Mouse (Mus musculus): ENCODE measurements around the gene Chchd3.

Gene Chchd3

DNA sequence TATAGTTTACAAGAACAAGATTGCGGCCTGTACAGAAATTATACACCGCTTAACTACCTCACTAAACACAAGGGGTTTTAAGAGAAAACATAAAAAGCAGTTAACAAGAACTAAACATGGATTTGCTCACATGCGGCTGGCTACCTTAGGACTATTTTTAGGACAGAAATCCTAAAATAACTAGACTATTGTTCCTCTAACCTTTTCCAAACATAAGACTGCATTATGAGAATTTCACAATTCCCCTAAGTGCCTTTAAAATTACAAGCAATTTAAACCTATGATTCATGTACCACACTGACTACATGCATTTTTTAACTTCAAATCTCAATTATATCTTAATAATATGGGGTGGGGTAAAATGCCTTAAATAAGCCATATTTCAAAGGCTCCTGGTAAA lies 123.3 kb downstream of the Chchd3 start:
- DNase-seq (ENCODE audit: low read depth in 2 of 2, low spot score in 2 of 2) = no peak

DNA sequence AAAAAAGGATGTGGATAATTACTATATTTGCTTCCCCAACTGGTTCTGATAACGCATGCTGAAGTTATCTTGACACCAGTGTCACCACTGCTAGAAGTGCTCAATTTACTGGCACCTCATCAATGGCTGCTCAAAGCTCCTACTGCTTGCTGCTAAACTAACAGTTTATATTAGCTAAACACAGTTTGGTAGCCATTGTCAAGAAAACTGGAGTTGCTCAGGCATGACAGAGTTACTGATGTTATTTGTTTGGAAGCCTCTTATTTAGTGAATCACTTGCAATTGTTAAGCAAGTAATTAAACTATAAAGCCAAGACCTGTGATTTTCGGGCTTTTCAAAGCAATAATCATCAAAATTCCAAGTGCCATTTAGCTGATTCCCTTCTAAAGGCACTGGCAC lies 123.7 kb downstream of the Chchd3 start:
- no peak for DNase-seq (ENCODE audit: low read depth in 2 of 2, low spot score in 2 of 2)

GRCm38 (mm10) chr6:32935576-32935975 lies 124.5 kb downstream of the Chchd3 start:
- no peak for DNase-seq (ENCODE audit: low read depth in 2 of 2, low spot score in 2 of 2)

DNA sequence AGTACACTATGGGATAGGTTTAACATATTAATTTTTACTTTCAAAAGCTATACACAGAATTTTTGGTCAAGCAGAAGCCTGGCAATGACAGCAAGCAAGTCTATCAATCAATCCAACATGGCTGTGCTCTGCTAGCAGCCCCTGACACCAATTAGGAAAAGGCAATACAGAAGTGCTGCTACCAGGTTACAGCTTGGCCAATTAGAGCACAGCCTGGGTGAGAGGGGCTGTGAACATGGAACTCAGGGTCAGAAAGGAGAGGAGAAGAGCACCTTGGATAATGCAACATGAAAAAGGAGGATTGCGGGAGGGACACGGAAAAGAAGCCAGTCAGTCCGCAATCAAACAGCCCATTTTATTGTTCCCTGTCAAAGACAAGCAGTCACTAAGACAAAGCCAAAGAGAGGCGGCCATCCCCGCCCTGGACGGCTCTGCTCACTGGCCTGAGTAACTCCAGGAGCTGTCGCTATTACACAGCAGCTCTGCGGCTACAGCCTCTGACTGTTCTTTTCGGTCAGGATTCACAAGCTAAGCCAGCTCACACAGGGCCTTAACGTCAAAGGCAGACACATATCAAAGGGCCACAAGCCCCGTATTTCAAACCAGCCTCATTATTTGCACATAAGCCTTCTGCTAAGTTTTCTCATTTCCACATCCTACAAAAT lies 128.8 kb downstream of the Chchd3 start:
- DNase-seq (ENCODE audit: low read depth in 2 of 2, low spot score in 2 of 2) = no peak

DNA sequence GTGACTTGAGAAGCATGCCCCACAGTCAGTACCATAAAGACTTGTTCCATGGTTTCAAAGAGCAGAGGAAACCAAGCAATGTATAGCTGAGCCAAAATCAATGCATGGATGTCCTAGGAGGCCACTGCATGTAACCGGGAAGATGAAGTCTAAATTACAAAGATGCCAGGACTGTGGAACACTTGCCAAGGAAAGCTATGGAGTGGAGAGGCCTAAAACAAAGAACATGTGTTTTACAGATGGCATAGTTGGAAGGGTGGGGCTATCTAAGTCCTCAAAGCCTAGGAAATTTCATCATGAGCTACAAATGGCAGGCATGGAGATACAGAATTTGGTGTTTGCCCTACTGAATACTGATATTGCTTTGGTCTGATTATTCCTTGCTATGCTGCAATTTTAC lies 137.7 kb downstream of the Chchd3 start:
- DNase-seq (ENCODE audit: low read depth in 2 of 2, low spot score in 2 of 2) = no peak

GRCm38 (mm10) chr6:32920091-32920490 lies 140.0 kb downstream of the Chchd3 start:
- DNase-seq (ENCODE audit: low read depth in 2 of 2, low spot score in 2 of 2) = no peak

- DNase-seq (ENCODE audit: low read depth in 2 of 2, low spot score in 2 of 2) = no peak
These were observed 149.4 kb downstream of the Chchd3 start for GRCm38 (mm10) chr6:32910692-32911091.

DNA sequence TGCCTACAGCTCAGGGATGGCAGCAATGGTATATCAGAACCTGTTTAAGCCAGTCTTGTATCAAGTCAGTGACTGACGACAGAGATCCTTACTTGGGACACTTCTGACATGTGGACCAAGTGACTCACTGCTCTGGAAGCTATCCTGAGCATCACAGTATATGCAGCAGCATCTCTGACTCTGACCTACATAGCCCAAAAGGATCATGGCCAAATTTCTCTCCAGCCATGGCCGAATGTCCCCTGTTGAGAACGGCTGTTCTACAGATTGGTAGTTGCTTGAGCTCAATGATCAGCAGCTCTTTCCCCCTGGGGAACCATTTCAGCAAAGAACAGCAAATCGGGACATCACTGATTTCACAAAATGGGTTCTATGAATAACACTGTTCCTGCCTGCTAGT lies 161.0 kb downstream of the Chchd3 start:
- no peak for DNase-seq (ENCODE audit: low read depth in 2 of 2, low spot score in 2 of 2)

DNA sequence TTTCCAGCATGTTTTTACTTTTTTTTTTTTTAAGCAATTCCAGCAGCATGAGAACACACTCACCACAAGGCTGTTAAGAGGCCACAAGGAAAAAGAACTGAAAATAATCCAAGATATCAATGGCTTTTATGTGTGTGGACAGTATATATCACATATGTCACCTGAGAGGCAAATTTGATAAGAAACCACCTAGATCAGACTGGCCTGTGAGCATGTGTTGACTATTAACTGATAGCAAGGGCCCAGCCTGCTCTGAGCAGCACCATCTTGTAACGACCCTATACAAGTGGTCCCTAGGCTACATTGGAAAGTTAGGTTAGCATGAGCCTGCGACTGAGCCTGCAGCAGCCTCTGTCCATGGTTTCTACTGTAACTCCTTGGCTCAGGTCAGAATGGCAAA lies 166.0 kb downstream of the Chchd3 start:
- no peak for DNase-seq (ENCODE audit: low read depth in 2 of 2, low spot score in 2 of 2)

GRCm38 (mm10) chr6:32890726-32891125 lies 169.3 kb downstream of the Chchd3 start:
- no peak for DNase-seq (ENCODE audit: low read depth in 2 of 2, low spot score in 2 of 2)

DNA sequence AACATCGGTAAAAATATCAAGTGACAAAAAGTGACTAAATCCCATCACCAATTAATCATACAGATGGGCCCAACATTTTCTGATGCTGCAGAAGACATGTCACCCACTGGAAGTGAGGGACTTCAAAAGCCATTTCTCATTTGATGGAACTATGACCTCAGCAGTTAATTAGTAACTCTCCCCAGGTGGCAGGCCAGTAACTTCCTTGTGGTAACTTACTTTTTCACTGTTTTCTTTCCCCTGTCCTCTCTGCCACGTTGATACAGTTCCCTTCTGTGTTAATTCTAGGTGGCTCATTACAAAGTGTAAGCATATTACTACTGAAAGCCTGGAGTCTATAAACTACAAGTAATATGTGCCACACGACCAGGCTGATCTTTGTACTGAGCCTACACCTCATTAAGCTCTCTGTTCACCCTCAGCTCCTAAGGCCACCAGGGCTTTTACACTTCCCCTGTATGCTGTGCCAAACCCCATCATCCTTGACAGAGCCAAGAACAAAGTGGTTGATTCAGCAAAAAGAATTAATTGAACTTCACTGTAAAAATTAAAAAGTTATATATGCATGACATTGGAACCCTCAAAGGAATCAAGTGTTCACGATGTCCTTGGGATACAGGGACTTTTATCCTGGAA lies 171.0 kb downstream of the Chchd3 start:
- DNase-seq (ENCODE audit: low read depth in 2 of 2, low spot score in 2 of 2) = no peak

GRCm38 (mm10) chr6:32878586-32878985 lies 181.5 kb downstream of the Chchd3 start:
- no peak for DNase-seq (ENCODE audit: low read depth in 2 of 2, low spot score in 2 of 2)

DNA sequence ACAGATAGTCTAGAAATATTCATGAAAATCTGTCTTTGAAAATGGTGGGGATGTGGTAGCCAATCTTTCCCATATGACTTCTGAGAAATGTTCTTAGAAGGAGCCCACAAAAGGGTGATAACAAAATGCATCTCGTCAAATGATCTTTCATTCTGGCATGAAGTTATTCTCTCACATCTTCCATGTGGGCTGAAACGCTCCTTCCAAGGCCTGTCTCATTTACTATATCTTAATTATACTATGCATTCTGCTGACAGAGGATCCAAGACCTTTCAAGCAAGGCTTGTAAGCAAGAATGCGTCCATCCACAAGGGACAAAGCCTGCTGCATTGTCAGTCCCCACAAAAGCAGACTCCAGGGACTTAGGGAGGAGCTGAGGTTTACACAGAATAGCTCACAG lies 185.9 kb downstream of the Chchd3 start:
- no peak for DNase-seq (ENCODE audit: low read depth in 2 of 2, low spot score in 2 of 2)

DNA sequence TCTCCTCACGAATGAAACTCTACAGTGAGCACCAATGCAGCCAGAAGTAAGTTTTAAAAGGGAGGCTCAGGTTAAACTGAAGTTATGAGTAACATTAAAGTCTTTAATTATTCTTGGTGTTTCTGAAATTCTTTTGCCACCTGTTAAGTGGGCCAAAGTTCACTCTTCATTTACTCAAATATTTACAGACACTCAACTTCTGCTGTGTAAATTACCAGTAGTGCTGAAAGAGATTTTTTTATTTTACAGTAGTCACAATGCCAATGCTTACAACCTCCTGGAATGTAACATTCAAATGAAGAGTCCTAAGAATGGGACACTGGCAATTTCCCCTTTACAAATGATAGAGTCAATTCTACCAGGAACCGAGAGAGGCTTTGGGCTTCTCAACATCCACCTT lies 187.3 kb downstream of the Chchd3 start:
- no peak for DNase-seq (ENCODE audit: low read depth in 2 of 2, low spot score in 2 of 2)

- no peak for DNase-seq (ENCODE audit: low read depth in 2 of 2, low spot score in 2 of 2)
These were observed 209.1 kb downstream of the Chchd3 start for GRCm38 (mm10) chr6:32850960-32851359.

DNA sequence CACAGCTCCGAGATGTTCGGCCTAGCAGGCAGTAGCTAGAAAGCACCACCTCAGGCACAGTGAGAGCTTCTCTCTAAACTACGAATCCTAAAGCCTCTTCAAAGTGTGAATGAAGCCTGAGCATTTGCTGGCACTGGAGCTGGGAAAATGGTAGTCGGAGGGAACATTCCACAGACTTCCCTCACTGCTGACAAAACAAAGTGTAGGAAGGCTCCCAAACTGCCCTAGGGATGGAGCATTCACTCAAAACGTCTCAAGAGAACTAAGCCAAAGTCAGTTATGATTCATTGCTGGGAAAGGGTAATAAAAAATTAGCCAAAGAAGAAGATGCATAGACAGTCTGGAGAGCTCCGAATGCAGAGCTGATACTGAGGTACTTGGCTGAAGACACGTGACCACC lies 211.1 kb downstream of the Chchd3 start:
- DNase-seq (ENCODE audit: low read depth in 2 of 2, low spot score in 2 of 2) = no peak

- no peak for DNase-seq (ENCODE audit: low read depth in 2 of 2, low spot score in 2 of 2)
These were observed 214.6 kb downstream of the Chchd3 start for GRCm38 (mm10) chr6:32845463-32845862.

DNA sequence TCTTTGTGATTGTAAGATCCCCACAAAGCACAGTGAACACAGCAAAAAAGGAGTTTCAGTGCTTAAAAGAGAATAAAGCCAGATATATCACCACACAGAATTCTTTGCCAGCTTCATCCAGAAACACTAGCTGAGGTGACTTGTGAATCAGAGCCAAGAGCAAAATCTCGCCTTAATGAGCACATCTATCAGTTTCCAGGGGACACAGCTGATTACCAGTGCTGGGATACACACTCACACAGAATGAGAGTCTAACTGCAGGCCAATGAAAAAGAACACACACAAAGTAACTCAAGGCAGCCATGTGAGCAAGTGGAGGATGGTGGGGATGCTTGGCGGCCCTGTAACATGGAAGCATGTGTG lies 222.1 kb downstream of the Chchd3 start:
- DNase-seq (ENCODE audit: low read depth in 2 of 2, low spot score in 2 of 2) = no peak

DNA sequence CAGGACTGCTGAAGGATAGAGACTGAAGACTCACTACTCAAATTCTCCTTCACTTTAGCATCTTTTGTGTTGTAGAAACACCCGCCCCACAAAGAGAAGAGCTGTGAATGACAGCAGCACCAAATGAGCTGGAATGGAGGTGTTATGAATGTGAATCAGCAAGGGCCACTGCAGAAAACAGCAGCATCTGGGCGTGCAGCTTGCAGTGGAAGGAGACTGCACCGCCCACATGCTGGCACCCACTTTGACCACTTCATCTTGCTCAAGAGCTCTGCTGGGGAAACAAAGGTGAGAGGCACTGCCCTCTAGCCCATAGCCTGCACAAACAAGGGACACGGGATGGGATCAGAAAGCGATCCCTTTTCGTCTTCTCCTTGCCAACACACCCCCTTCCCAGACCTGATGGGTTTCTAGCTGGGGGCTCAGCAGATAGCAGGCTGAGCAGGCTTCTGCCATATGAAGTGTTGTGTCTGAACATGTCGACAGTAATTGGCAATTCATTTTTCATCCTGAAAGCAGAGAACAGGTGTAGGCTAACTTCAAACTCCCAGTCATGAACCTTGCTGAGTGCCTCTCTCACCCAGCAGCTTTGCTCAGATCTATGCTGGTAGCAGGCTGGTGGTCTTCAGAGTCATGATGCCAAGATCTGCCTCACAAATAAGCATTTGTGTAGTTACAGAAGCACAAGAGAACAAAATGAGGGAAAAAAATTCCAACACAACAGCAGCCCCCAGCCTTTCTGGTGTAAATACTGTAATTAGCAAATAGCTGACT lies 222.7 kb downstream of the Chchd3 start:
- DNase-seq (ENCODE audit: low read depth in 2 of 2, low spot score in 2 of 2) = no peak

DNA sequence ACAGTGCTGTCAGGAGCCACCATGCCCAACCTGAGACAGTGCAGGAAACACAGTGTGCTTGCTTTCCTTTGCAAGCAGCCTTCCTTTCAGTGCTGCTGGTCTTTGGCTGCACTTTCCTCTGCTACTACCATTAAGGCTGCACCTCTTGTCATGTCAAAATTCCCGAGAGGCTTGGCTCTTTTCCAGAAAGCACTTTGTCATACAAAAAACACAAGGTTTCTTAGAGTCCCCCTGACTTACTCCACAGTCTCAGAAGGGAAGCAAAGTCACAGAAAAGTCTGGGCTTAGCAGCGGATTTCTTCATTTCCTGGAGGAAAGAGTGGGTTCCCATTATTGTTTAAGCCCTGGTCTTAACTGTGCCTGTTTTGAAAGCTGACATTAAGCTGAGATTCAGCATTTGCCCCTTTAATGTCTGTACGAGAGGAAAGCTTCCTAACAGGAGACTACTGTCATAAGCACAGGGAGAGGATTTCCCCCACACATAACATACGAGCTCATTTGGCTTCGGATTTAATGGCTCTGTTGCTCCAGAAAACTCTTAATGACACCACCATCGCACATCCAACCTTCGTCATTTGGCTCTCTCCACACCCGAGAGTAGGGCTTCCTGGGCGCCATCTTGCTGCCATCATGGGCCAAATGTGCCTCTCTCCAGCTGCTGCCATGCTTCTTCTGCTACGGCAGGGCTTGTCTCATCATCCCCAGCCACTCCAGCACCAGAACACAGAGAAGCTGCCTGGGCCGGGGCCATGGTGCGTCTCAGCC lies 236.0 kb downstream of the Chchd3 start:
- no peak for DNase-seq (ENCODE audit: low read depth in 2 of 2, low spot score in 2 of 2)

- no peak for DNase-seq (ENCODE audit: low read depth in 2 of 2, low spot score in 2 of 2)
These were observed 241.1 kb downstream of the Chchd3 start for GRCm38 (mm10) chr6:32818961-32819360.

DNA sequence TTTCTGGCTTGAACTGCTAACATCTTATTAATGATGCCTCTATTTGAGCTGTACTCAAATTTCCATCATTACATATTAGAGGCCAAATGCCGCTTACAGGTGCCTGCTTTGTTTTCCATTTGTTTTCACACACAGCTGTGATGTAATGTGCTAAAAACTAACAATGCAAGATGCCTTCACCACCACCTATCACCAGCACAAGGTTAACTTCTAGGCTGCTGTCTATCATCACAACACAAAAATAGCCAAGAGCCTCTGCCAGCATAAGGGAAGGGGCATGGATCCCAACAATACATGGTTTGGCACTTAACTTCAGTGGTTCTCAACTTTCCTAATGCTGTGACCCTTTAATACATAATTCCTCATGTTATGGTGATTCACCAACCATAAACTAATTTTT lies 251.3 kb downstream of the Chchd3 start:
- DNase-seq (ENCODE audit: low read depth in 2 of 2, low spot score in 2 of 2) = no peak
